Mouse (Mus musculus) lung, embryonic 15.5 days (tissue): Measurements from ENCODE around the gene Eprs. TPM values are rescaled to one million over a fixed set of nuclear protein-coding genes. Genes with fewer than 3 reads are reported as not detected.

Experiments
- ATAC-seq: fragments of 200-750 bp; cut with Nextera tagmentation; 2 replicates; pipeline ENCODE4 v1.8.0; 2017; ENCODE audit warnings: moderate number of reproducible peaks, borderline replicate concordance; ENCODE audit not compliant: low FRiP score, low TSS enrichment; ENCODE audit errors: extremely low read depth
- H3K27ac ChIP-seq: fragments of 300-500 bp; sonication (generic); 2 replicates; pipeline ENCODE4 v1.5.1; 2015; ENCODE audit warnings: moderate library complexity, mild to moderate bottlenecking, inconsistent platforms
- H3K27me3 ChIP-seq: fragments of 300-500 bp; sonication (generic); 2 replicates; pipeline ENCODE4 v1.6.1; 2015; ENCODE audit warnings: inconsistent platforms
- H3K36me3 ChIP-seq: fragments of 300-500 bp; sonication (generic); 2 replicates; pipeline ENCODE4 v1.6.1; 2015; ENCODE audit warnings: inconsistent platforms
- H3K4me1 ChIP-seq: fragments of 300-500 bp; sonication (generic); 2 replicates; pipeline ENCODE4 v1.6.1; 2015; ENCODE audit warnings: inconsistent platforms
- H3K4me2 ChIP-seq: fragments of 300-500 bp; sonication (generic); 2 replicates; pipeline ENCODE4 v1.6.1; 2015; ENCODE audit warnings: inconsistent platforms, mild to moderate bottlenecking, moderate library complexity
- H3K4me3 ChIP-seq: fragments of 300-500 bp; sonication (generic); 2 replicates; pipeline ENCODE4 v1.5.1; 2015; ENCODE audit warnings: mild to moderate bottlenecking, inconsistent platforms
- H3K9ac ChIP-seq: fragments of 300-500 bp; sonication (generic); 2 replicates; pipeline ENCODE4 v1.6.1; 2015; ENCODE audit warnings: inconsistent platforms
- H3K9me3 ChIP-seq: fragments of 300-500 bp; sonication (generic); 2 replicates; pipeline ENCODE4 v1.6.1; 2016; ENCODE audit warnings: inconsistent platforms
- WGBS: fragments of 180-500 bp; shearing (Covaris S2); methylation state at CpG from one replicate; pipeline ENCODE4 v1.1.7; 2015; 5-methylcytosine and 5-hydroxymethylcytosine counted together
- polyA plus RNA-seq: library from polyadenylated mRNA; unstranded; fragments of >200 nt; fragmentation: Nextera tagmentation; extraction: Ambion mirVana; gene quantifications from 2 replicates; pipeline ENCODE4 v1.2.1, GENCODE M21; 2015

The Eprs gene
- polyA plus RNA-seq, 1 experiment from 2014 or later, result 148 TPM

- H3K4me1 ChIP-seq, result no peaks in the 10 kb centered on the region
- no peaks in the 10 kb centered on the region for H3K9me3 ChIP-seq
- H3K4me2 ChIP-seq, result no peak overlapping the region
- no peak overlapping the region for H3K27ac ChIP-seq
- no peak overlapping the region for H3K4me3 ChIP-seq
- H3K27me3 ChIP-seq, result no peaks in the 10 kb centered on the region
- 94% methylated on average over 5 of the region's 5 CpGs for WGBS
- ATAC-seq, result no peak
- peaks cover 68% of the 10 kb centered on the region for H3K36me3 ChIP-seq
- H3K9ac ChIP-seq, result no peak overlapping the region
Measured at GRCm38 (mm10) chr1:185426583-185426982, 63.7 kb downstream of the Eprs start.

GRCm38 (mm10) chr1:185430488-185430887 lies 67.6 kb downstream of the Eprs start:
- ATAC-seq, result no peak
- Histone ChIP-seq H3K27me3 (no peaks in the 10 kb centered on the region), H3K4me2 (no peak overlapping the region), H3K9me3 (no peaks in the 10 kb centered on the region), H3K9ac (no peak overlapping the region), H3K4me1 (no peaks in the 10 kb centered on the region), H3K4me3 (no peak overlapping the region), H3K27ac (no peak overlapping the region), H3K36me3 (peaks cover 40% of the 10 kb centered on the region)
- WGBS, result 95% methylated on average over 5 of the region's 5 CpGs

- Histone ChIP-seq H3K27ac (no peak overlapping the region), H3K9me3 (no peaks in the 10 kb centered on the region), H3K4me3 (no peak overlapping the region), H3K36me3 (peaks cover 34% of the 10 kb centered on the region), H3K9ac (no peak overlapping the region), H3K27me3 (no peaks in the 10 kb centered on the region), H3K4me2 (no peak overlapping the region), H3K4me1 (no peaks in the 10 kb centered on the region)
- no peak for ATAC-seq
- 70% methylated on average over 6 of the region's 6 CpGs for WGBS
Measured at GRCm38 (mm10) chr1:185431245-185431997, 68.6 kb downstream of the Eprs start.

- no peak for ATAC-seq
- Histone ChIP-seq H3K27ac (no peak overlapping the region), H3K9me3 (no peaks in the 10 kb centered on the region), H3K9ac (no peak overlapping the region), H3K27me3 (no peaks in the 10 kb centered on the region), H3K4me3 (no peak overlapping the region), H3K36me3 (peaks cover 28% of the 10 kb centered on the region), H3K4me1 (no peaks in the 10 kb centered on the region), H3K4me2 (no peak overlapping the region)
- WGBS, result 81% methylated on average over 13 of the region's 13 CpGs
Measured at GRCm38 (mm10) chr1:185431998-185432317, 69.1 kb downstream of the Eprs start.

GRCm38 (mm10) chr1:185433112-185433511 lies 70.3 kb downstream of the Eprs start:
- H3K4me3 ChIP-seq, result no peak overlapping the region
- H3K27ac ChIP-seq, result no peak overlapping the region
- no peak for ATAC-seq
- 74% methylated on average over 6 of the region's 6 CpGs for WGBS
- no peaks in the 10 kb centered on the region for H3K4me1 ChIP-seq
- H3K36me3 ChIP-seq, result peaks cover 19% of the 10 kb centered on the region
- H3K27me3 ChIP-seq, result no peaks in the 10 kb centered on the region
- no peak overlapping the region for H3K9ac ChIP-seq
- no peak overlapping the region for H3K4me2 ChIP-seq
- H3K9me3 ChIP-seq, result no peaks in the 10 kb centered on the region

GRCm38 (mm10) chr1:185438841-185439580 lies 76.2 kb downstream of the Eprs start:
- no peaks in the 10 kb centered on the region for H3K36me3 ChIP-seq
- H3K4me3 ChIP-seq, result no peak overlapping the region
- no peak for ATAC-seq
- no peak overlapping the region for H3K9ac ChIP-seq
- 0 out of 2 replicates have a peak, but pooled peaks cover 2% of the 10 kb centered on the region for H3K4me1 ChIP-seq
- no peak overlapping the region for H3K4me2 ChIP-seq
- no peak overlapping the region for H3K27ac ChIP-seq
- H3K9me3 ChIP-seq, result no peaks in the 10 kb centered on the region
- 48% methylated on average over 9 of the region's 9 CpGs for WGBS
- no peaks in the 10 kb centered on the region for H3K27me3 ChIP-seq

- no peak for ATAC-seq
- H3K36me3 ChIP-seq, result no peaks in the 10 kb centered on the region
- WGBS, result 59% methylated on average over 18 of the region's 18 CpGs
- H3K9me3 ChIP-seq, result no peaks in the 10 kb centered on the region
- H3K4me1 ChIP-seq, result 0 out of 2 replicates have a peak, but pooled peaks cover 2% of the 10 kb centered on the region
- no peak overlapping the region for H3K4me2 ChIP-seq
- H3K27ac ChIP-seq, result no peak overlapping the region
- H3K27me3 ChIP-seq, result no peaks in the 10 kb centered on the region
- H3K9ac ChIP-seq, result no peak overlapping the region
- no peak overlapping the region for H3K4me3 ChIP-seq
Measured at GRCm38 (mm10) chr1:185441703-185442472, 79.0 kb downstream of the Eprs start.

GRCm38 (mm10) chr1:185448936-185449335 lies 86.1 kb downstream of the Eprs start:
- no peak overlapping the region for H3K4me2 ChIP-seq
- no peaks in the 10 kb centered on the region for H3K36me3 ChIP-seq
- no peaks in the 10 kb centered on the region for H3K4me1 ChIP-seq
- no peak for ATAC-seq
- H3K9me3 ChIP-seq, result no peaks in the 10 kb centered on the region
- H3K9ac ChIP-seq, result no peak overlapping the region
- H3K27ac ChIP-seq, result no peak overlapping the region
- no peak overlapping the region for H3K4me3 ChIP-seq
- peaks cover 10% of the 10 kb centered on the region for H3K27me3 ChIP-seq
- 80% methylated on average over 7 of the region's 7 CpGs for WGBS

- Histone ChIP-seq H3K4me3 (no peak overlapping the region), H3K27me3 (peaks cover 18% of the 10 kb centered on the region), H3K36me3 (no peaks in the 10 kb centered on the region), H3K4me1 (peaks cover 2% of the 10 kb centered on the region; the same call in 1 of the 2 replicates), H3K4me2 (no peak overlapping the region), H3K9ac (no peak overlapping the region), H3K27ac (no peak overlapping the region), H3K9me3 (no peaks in the 10 kb centered on the region)
- no peak for ATAC-seq
- WGBS, result 61% methylated on average over 2 of the region's 2 CpGs
Measured at GRCm38 (mm10) chr1:185449727-185450126, 86.9 kb downstream of the Eprs start.

- Histone ChIP-seq H3K27ac (no peak overlapping the region), H3K4me3 (no peak overlapping the region)
- WGBS, result 76% methylated on average over 8 of the region's 8 CpGs
Measured at GRCm38 (mm10) chr1:185451077-185451476, 88.2 kb downstream of the Eprs start.

GRCm38 (mm10) chr1:185451495-185451894 lies 88.7 kb downstream of the Eprs start:
- no peak overlapping the region for H3K9ac ChIP-seq
- H3K27me3 ChIP-seq, result peaks cover 36% of the 10 kb centered on the region
- no peak overlapping the region for H3K4me2 ChIP-seq
- H3K4me3 ChIP-seq, result no peak overlapping the region
- peaks cover 11% of the 10 kb centered on the region for H3K4me1 ChIP-seq
- WGBS, result 85% methylated on average over 3 of the region's 3 CpGs
- no peaks in the 10 kb centered on the region for H3K36me3 ChIP-seq
- H3K27ac ChIP-seq, result no peak overlapping the region
- no peak for ATAC-seq
- no peaks in the 10 kb centered on the region for H3K9me3 ChIP-seq

More at GRCm38 (mm10) chr1:185451077-185451476, 88.2 kb downstream of the Eprs start:
- H3K4me1 ChIP-seq, result peaks cover 11% of the 10 kb centered on the region
- no peak overlapping the region for H3K4me2 ChIP-seq
- H3K36me3 ChIP-seq, result no peaks in the 10 kb centered on the region
- no peak overlapping the region for H3K9ac ChIP-seq
- H3K9me3 ChIP-seq, result no peaks in the 10 kb centered on the region
- peaks cover 32% of the 10 kb centered on the region for H3K27me3 ChIP-seq
- no peak for ATAC-seq

GRCm38 (mm10) chr1:185452461-185452860 lies 89.6 kb downstream of the Eprs start:
- Histone ChIP-seq H3K9ac (no peak overlapping the region), H3K36me3 (no peaks in the 10 kb centered on the region), H3K4me2 (no peak overlapping the region), H3K4me1 (peaks cover 11% of the 10 kb centered on the region), H3K27me3 (peaks cover 46% of the 10 kb centered on the region), H3K4me3 (no peak overlapping the region), H3K9me3 (no peaks in the 10 kb centered on the region), H3K27ac (no peak overlapping the region)
- WGBS, result 87% methylated on average over 6 of the region's 6 CpGs
- no peak for ATAC-seq
